Comparison of ENCODE assay signal across 19 mouse cellular contexts in the genomic region with DNA sequence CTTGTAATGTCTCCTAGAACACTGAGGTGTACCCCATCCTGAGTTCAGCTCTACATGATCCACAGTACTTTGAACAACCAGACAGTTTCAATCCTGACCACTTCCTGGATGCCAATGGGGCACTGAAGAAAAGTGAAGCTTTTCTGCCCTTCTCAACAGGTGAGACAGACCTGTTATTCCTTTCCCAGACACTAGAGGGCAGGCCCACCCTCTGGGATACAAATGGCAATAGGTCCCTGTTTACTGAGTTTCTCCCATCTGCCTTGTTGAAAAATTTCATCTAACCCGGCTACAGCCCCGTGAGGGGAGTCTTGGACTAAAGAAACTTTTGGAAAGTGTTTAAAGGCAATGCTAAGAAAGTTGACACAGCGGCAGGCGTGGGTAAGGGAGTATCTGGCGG. TPM values are rescaled to one million over a fixed set of nuclear protein-coding genes. Genes with fewer than 3 reads are reported as not detected.
DNase-seq lines count a peak whose midpoint lies in the region; ATAC-seq and TF ChIP-seq lines count a peak whose summit lies in the region.
"Not testable (repeated sequence)": the region's sequence is repeated elsewhere in the genome, so short reads cannot be mapped to it uniquely, and the experiment has no call there.
"Had no signal": no experiment of that assay in that cellular context is flagged by ENCODE, and none has a peak within 500 bp of the region (broad histone marks: within the 10 kb centered on the region; RNA-seq: fewer than 3 reads in every experiment).

No protein-coding gene starts in this region.

- not testable (repeated sequence) for ATAC-seq in Patski; hindbrain, postnatal 0 days
- peak; percentile 50; the same call in 1 of the 2 replicates for ATAC-seq in common myeloid progenitor, adult 5-6 weeks (replicated peaks; ENCODE audit: low read depth, poor library complexity, severe bottlenecking)

- H3K27me3 ChIP-seq in Patski = peaks cover 39% of the 10 kb centered on the region
- H3K27me3 ChIP-seq in hindbrain, postnatal 0 days (ENCODE audit: insufficient read depth, low read length); liver, adult 2 months (ENCODE audit: control insufficient read depth, insufficient read depth, low read length): not testable (repeated sequence)

- not testable (repeated sequence) for H3K4me1 ChIP-seq in hindbrain, postnatal 0 days (ENCODE audit: insufficient read depth, low read length); liver, adult 2 months (ENCODE audit: control insufficient read depth, insufficient read depth, low read length)

- CTCF ChIA-PET in Patski (lab: Charles Lee) = not testable (repeated sequence)

- POLR2A ChIA-PET in Patski (lab: Charles Lee) = not testable (repeated sequence)

- 61% methylated on average over 5 of the region's 5 CpGs for WGBS in hindbrain, postnatal 0 days
- WGBS in liver, adult 2 months = 51% methylated on average over 5 of the region's 5 CpGs

- not testable (repeated sequence) for H3K27ac ChIP-seq in hindbrain, postnatal 0 days; liver, adult 2 months (replicated peaks; ENCODE audit: insufficient read depth, low read depth, low read length)

- H3K9me3 ChIP-seq in hindbrain, postnatal 0 days (ENCODE audit: low read length) = not testable (repeated sequence)

- in situ Hi-C loops in Patski (cut with MboI; ENCODE audit: low pct_unique_long_range_greater_than_20kb) = not testable (repeated sequence)

- not testable (repeated sequence) for TF ChIP-seq POLR2A in liver, adult 2 months (IDR thresholded peaks at IDR 0.05; ENCODE audit: extremely low read depth, insufficient read depth, low read length)

- not testable (repeated sequence) for H3K4me2 ChIP-seq in hindbrain, postnatal 0 days (ENCODE audit: low read depth, low read length)

- not testable (repeated sequence) for H3K9ac ChIP-seq in hindbrain, postnatal 0 days (replicated peaks; ENCODE audit: low read length); liver, adult 2 months (ENCODE audit: low read depth, low read length)

- not testable (repeated sequence) for H3K36me3 ChIP-seq in hindbrain, postnatal 0 days (ENCODE audit: insufficient read depth, low read length); liver, adult 2 months (ENCODE audit: control insufficient read depth, insufficient read depth, low read length)

- not testable (repeated sequence) for H3K4me3 ChIP-seq in hindbrain, postnatal 0 days (ENCODE audit: low read length); liver, adult 2 months (ENCODE audit: insufficient read depth, low read depth, low read length)

- peak; percentile 67 for TF ChIP-seq CTCF in Patski (IDR thresholded peaks at IDR 0.05)
- 0 out of 2 replicates have a peak, but pooled peaks have one; percentile 12 for TF ChIP-seq CTCF in hindbrain, postnatal 0 days (IDR thresholded peaks at IDR 0.05; ENCODE audit: low read depth)
- TF ChIP-seq CTCF in liver, adult 2 months (IDR thresholded peaks at IDR 0.05; ENCODE audit: low read depth, low read length) = peak; percentile 31

- not testable (repeated sequence) for H3K79me2 ChIP-seq in liver, adult 2 months (ENCODE audit: control insufficient read depth, insufficient read depth, low read length)

- DNase-seq in A20 (ENCODE audit: low read depth, low spot score) = peak; percentile 18
- DNase-seq in Patski (ENCODE audit: low read depth, low spot score); hindbrain, postnatal 0 days (ENCODE audit: low spot score); liver, adult 2 months (ENCODE audit: extremely low read depth, low read depth, low spot score): not testable (repeated sequence)
- peak; percentile 50 for DNase-seq in kidney, adult 9 months
- peak; percentile 20 for DNase-seq in lung, postnatal 36 days

RNA-seq across cellular contexts. Expression of a gene that starts 19.9 kb away (rescaled TPM):
- polyA plus RNA-seq in Patski (2021) = not detected
- total RNA-seq in common myeloid progenitor, adult 5-6 weeks (2017) = not detected in 2 replicates
- total RNA-seq in hindbrain, postnatal 0 days (2014; rRNA removed) = not detected in 2 replicates
- polyA plus RNA-seq in hindbrain, postnatal 0 days (2015; fragmentation: Nextera tagmentation; extraction: Ambion mirVana) = not detected in 2 replicates
- 95.3 and 137 TPM in 2 replicates for total RNA-seq in liver, adult 2 months (2014; rRNA removed)
- polyA plus RNA-seq in liver, adult 2 months (2012; rRNA removed) = 21.6 and 78.3 TPM in 2 replicates
- total RNA-seq: G1E; gastrocnemius, postnatal 36 days had no signal
- polyA plus RNA-seq: C2C12; embryonic facial prominence, embryonic 15.5 days; forebrain, embryonic 16.5 days; G1E; heart, embryonic 10.5 days; hindbrain, embryonic 11.5 days; inflammation-experienced regulatory T-cells, adult 6 months; limb, embryonic 10.5 days; liver, embryonic 11.5 days; midbrain, embryonic 14.5 days; neural tube, embryonic 14.5 days had no signal

Comparison
In these comparisons a context has a peak if more than half of its experiments do, and no peak if none do; other contexts are left out.
1. CTCF ChIP-seq: peak in every context shown above with its lines; median percentile 67 in Patski; 31 in liver, adult 2 months; 12 in hindbrain, postnatal 0 days.
2. RNA of a gene that starts 19.9 kb away (total RNA-seq): 95.3 to 137 TPM in liver, adult 2 months; not detected in common myeloid progenitor, adult 5-6 weeks and not detected in hindbrain, postnatal 0 days; every median in the first group is over 10 times any median in the second.